Mouse (Mus musculus): ENCODE data around the gene Dlg2.

Dlg2 gene

DNA sequence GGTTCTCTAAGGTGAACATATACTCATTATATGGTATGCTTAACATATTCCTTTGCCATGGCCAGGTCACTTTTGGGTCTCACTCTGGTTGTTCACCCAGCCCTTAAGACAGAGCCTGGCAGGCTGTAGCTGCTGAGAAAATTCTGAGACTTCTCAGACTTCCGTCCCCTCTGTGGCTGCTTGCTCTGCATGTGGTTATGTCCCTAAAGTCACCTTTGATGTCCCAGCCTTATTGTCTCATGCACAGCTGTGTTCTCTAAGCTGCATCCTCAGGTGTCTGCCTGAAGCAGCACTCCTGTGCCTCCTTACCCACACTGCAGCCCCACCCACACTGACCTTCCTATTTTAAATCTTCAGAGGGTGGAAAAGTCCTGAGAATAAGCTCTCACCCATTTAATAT is 1922.4 kb downstream of the Dlg2 start:
- DNase-seq (ENCODE audit: low spot score), result no peak

- DNase-seq (ENCODE audit: low spot score), result no peak
These were observed 1924.1 kb downstream of the Dlg2 start for GRCm38 (mm10) chr7:92400551-92400950.

- no peak for DNase-seq (ENCODE audit: low spot score)
These were observed 1924.7 kb downstream of the Dlg2 start for GRCm38 (mm10) chr7:92401001-92401688.

- DNase-seq (ENCODE audit: low spot score), result no peak
These were observed 1932.0 kb downstream of the Dlg2 start for GRCm38 (mm10) chr7:92408479-92408878.

DNA sequence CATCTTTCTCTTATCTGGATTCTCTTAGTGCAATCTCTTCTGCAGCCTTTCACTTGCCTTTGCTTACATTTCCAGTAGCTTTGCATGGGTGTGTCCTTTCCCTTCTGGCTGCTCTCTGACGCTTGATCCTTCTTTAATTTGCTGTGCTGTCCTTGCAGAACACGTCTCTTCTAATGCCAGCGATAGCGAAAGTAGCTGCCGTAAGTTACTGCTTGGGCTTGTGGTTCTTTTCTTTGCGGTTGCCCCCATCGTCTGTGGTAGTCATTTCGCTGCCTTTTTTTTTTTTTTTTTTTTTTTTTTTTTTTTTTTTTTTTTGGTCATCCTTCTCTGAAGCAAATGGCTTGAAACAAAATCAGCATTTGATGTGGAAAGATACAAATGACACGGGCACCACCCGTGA is 1944.0 kb downstream of the Dlg2 start:
- DNase-seq (ENCODE audit: low spot score), result no peak

- DNase-seq (ENCODE audit: low spot score), result no peak
These were observed 1946.5 kb downstream of the Dlg2 start for GRCm38 (mm10) chr7:92423017-92423416.

DNA sequence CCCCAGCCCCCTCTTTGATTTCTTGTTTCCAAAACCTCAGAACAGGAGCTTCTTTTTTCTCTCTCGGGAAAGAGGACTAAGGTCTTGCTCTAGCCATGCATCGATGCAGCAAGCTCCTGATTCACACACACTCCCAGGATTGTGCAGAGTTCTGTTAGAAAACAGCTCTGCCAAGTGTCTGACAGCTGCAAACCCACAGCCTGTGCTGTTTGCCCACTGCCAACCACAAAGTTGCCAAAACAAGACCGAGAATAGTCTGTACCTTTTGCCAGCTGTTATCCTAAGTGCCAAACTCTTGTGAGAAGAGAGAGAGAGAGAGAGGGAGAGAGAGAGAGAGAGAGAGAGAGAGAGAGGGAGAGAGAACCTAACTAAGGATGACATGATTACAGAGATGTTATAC is 1948.2 kb downstream of the Dlg2 start:
- DNase-seq (ENCODE audit: low spot score), result no peak

- no peak for DNase-seq (ENCODE audit: low spot score)
These were observed 1950.8 kb downstream of the Dlg2 start for GRCm38 (mm10) chr7:92427280-92427679.

GRCm38 (mm10) chr7:92428629-92429028 is 1952.2 kb downstream of the Dlg2 start:
- DNase-seq (ENCODE audit: low spot score), result no peak

DNA sequence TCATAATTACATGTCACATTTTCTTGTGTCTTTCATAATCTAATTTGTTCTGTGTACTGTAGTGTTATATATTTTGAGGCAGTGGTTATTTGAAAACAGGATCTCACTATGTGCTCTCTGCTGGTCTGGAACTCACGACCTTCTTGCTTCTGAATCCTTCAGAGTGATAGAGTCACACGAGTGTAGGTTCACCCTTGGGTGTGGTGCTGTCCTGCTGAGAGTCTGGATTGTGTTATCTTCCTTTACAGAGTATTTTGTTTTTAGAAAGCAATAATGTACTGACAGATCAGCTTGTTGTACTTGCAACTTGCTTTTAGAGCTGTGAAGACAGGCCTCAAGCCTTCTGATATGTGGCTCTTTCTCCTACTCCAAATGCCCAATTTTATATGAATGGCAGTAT is 1953.8 kb downstream of the Dlg2 start:
- DNase-seq (ENCODE audit: low spot score), result no peak

GRCm38 (mm10) chr7:92437168-92437567 is 1960.7 kb downstream of the Dlg2 start:
- no peak for DNase-seq (ENCODE audit: low spot score)

GRCm38 (mm10) chr7:92439503-92440487 is 1963.3 kb downstream of the Dlg2 start:
- DNase-seq (ENCODE audit: low spot score), result no peak

DNA sequence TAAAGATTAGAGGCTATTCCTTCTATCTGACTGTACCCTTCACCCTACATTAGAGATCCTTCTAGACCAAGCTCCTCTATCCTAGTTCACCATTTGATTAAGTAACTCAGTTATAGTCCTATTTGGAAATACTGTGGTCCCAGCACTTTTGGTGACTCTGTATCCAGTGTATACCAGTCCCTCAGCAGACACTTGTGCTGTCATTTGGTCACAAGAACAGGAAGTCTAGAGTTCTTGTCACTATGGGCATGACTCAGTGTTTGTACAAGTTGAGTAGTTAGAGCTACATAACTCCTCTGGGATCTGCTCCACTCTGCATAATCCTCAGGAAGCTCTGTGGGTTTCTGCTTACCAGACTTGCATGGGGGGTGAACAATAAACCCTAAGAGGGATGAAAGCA is 1965.1 kb downstream of the Dlg2 start:
- no peak for DNase-seq (ENCODE audit: low spot score)

GRCm38 (mm10) chr7:92442082-92442481 is 1965.6 kb downstream of the Dlg2 start:
- DNase-seq (ENCODE audit: low spot score), result no peak

GRCm38 (mm10) chr7:92447938-92448337 is 1971.5 kb downstream of the Dlg2 start:
- DNase-seq (ENCODE audit: low spot score), result no peak

DNA sequence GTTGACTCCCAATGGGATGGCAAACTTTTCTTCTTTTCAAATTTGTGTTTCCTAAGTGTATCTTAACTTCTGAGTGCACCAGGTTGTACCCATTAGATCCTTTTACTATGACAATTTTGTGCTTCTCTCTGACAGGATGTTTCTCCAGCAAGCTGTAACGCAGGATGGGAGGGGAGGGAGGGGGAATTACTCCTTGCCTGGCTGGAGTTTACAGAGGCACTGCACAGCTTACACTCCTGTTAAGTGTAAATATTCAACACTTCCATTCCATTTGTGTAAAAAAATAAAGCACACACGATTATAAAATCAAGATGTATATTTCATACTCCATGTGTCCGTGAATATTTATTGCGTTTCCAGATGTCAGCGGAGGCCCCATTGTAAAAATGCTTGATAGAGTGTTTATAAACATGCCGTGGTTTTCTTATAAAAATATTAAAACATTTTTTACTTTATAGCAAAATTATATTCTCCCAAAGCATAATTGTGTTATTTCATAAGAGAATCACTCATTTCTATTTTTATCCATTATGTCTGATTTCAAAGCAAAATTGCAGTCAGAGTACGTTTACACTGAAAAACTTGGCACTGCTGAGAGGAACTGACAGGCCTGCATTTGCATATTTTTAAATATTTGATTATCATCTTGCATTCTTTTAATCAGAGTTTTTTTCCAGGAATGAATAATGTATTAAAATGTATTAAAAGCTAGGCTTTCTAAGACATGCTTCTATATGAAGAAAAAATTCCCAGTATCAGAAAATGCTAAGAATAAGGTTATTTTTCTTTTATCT is 1972.5 kb downstream of the Dlg2 start:
- no peak for DNase-seq (ENCODE audit: low spot score)

DNA sequence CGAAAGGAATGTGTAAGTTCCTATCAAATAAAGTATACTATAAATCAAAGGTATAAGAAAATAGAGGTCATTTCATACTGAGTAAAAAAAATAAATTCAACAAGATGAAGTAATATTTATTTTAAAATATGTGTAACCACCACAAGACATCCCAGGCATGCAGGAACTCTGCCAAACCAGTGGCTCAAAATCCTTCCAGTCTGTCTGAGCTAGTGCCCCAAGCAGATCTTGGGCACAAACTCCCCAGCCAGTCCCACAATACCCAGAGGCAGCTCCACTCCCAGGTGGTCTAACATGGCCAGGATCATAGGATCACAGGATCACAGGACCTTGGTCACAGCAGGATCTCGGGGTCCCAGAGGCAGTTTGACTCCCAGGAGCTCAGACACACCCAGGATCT is 1977.7 kb downstream of the Dlg2 start:
- no peak for DNase-seq (ENCODE audit: low spot score)

- DNase-seq (ENCODE audit: low spot score), result no peak
These were observed 1979.5 kb downstream of the Dlg2 start for GRCm38 (mm10) chr7:92455927-92456326.

DNA sequence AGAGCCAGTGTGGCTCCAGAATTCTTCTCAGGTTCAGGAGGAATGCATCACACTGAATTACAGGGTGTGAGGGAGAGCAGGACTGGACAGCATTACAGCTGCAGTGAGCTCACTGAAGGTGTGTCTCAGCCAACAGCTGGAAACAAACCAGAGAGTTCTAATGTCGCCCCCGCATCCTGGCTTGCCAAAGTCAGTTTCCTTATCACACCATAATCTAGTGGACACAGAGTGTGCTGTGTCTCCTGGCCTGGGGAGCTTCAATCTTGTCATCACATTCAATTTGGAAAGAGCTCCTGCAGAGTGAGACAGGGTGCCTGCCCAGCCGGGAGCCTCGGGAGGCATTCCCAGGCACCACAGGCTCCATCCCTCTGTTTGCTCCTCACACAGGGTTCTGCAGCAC is 1981.3 kb downstream of the Dlg2 start:
- DNase-seq (ENCODE audit: low spot score), result no peak

DNA sequence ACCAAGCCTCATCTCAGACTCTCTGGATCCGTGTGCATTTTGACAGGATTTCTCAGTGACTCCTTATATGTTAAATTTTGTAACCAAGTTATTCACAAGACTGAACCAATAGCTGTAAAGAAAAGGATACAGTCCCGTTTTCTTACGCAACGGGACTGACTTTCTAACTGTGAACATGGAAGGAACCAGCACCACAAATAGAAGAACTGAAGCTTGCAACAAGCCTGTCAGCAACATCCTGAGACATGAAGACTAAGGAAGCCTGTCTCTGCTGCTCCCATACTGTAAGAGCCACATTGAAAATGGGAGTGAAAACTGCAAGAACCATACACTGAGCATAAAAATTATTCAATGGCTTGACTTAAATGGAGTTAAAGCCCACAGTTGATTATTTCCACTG is 1981.8 kb downstream of the Dlg2 start:
- DNase-seq (ENCODE audit: low spot score), result no peak

GRCm38 (mm10) chr7:92460578-92460977 is 1984.1 kb downstream of the Dlg2 start:
- DNase-seq (ENCODE audit: low spot score), result peak; percentile 59

DNA sequence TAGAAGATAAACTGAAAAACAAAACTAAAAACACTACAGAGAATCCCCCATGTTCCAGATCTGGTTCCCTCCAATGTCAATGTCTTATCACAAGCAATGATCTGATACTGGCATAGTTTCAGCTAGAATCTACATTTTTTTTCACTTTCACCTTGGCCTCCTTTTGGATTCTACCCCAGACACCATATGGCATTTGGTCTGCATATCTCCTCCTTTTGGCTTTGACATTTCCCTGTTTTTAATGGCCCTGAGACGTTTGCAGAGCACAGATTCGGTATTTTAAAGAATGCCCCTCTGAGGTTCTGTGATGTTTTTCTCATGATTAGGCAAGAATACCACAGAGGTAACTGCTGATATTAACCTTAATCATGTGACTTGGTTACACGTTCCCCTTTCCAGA is 1984.8 kb downstream of the Dlg2 start:
- no peak for DNase-seq (ENCODE audit: low spot score)
